Mouse (Mus musculus) myocyte (in vitro differentiated cells): ENCODE measurements at regions not wholly inside any gene's neighbourhood (a gene's known extent, or its start where the extent isn't known, plus 50 kb on each side); places are given as distances from the start of the nearest gene placed in this dataset.

Experiments
- CEBPB ChIP-seq: IDR thresholded peaks from 2 replicates; pipeline ENCODE4 v1.6.1; 2011; ENCODE audit warnings: mild to moderate bottlenecking, moderate library complexity; ENCODE audit not compliant: poor library complexity, insufficient read depth, severe bottlenecking
- E2F4 ChIP-seq: IDR thresholded peaks from one replicate; pipeline ENCODE4 v1.6.1; 2011; ENCODE audit warnings: mild to moderate bottlenecking, control low read depth, moderate library complexity; ENCODE audit not compliant: insufficient read depth
- MAX ChIP-seq: IDR thresholded peaks from one replicate; pipeline ENCODE4 v1.6.1; 2011; ENCODE audit warnings: low read depth, mild to moderate bottlenecking, control low read depth
- MYOD1 ChIP-seq, 3 experiments: IDR thresholded peaks; one replicate each; pipeline ENCODE4 v1.6.1; 2011; ENCODE audit warnings: control low read depth in 2 of 3, low read depth in 2 of 3, mild to moderate bottlenecking in 2 of 3, moderate library complexity in 1 of 3; ENCODE audit not compliant: insufficient read length in 2 of 3, control insufficient read depth in 1 of 3
- MYOG ChIP-seq, 3 experiments: IDR thresholded peaks; one replicate each; pipeline ENCODE4 v1.6.1; 2011; ENCODE audit warnings: control low read depth in 2 of 3, low read depth in 2 of 3, mild to moderate bottlenecking in 2 of 3; ENCODE audit not compliant: insufficient read length in 2 of 3, control insufficient read depth in 1 of 3, insufficient read depth in 1 of 3
- POLR2A ChIP-seq: IDR thresholded peaks from one replicate; pipeline ENCODE4 v1.6.1; 2011; ENCODE audit warnings: low read depth, mild to moderate bottlenecking, control low read depth, moderate library complexity; ENCODE audit not compliant: insufficient read length
- POLR2AphosphoS2 ChIP-seq: IDR thresholded peaks from one replicate; pipeline ENCODE4 v1.6.1; 2011; ENCODE audit warnings: low read depth, control low read depth; ENCODE audit not compliant: insufficient read length
- REST ChIP-seq: IDR thresholded peaks from one replicate; pipeline ENCODE4 v1.6.1; 2011; ENCODE audit warnings: mild to moderate bottlenecking, control low read depth, moderate library complexity; ENCODE audit not compliant: insufficient read depth, insufficient read length

- TF ChIP-seq POLR2A (no peak), MAX (no peak), REST (no peak), MYOD1 (IDR thresholded peaks at IDR 0.05; ENCODE audit: control insufficient read depth in 1 of 3, insufficient read length in 2 of 3, low read depth in 2 of 3) (no peak), MYOG (IDR thresholded peaks at IDR 0.05; ENCODE audit: control insufficient read depth in 1 of 3, insufficient read depth in 1 of 3, insufficient read length in 2 of 3, low read depth in 2 of 3) (no peak), E2F4 (no peak), POLR2AphosphoS2 (no peak), CEBPB (no peak)
These were observed 368.7 kb downstream of the Mctp2 start for GRCm38 (mm10) chr7:71937731-71938130.
